Mouse (Mus musculus) right cerebral cortex, postnatal 10 days (tissue): Measurements from ENCODE around the gene Gstm5.

Experiments used
- DNase-seq, 2 experiments: peaks; one replicate each; pipeline ENCODE4 v3.0.0; 2021; ENCODE audit warnings: low spot score in 2 of 2

Gstm5 gene

GRCm38 (mm10) chr3:107931670-107932069 is 36.0 kb downstream of the Gstm5 start, which contains the start of gene Gstm7:
Gstm7 (minus strand) TSS chr3:107931817.
- DNase-seq, result peak; percentile 98

GRCm38 (mm10) chr3:107932128-107932527 is 36.5 kb downstream of the Gstm5 start:
- no peak for DNase-seq

GRCm38 (mm10) chr3:107935268-107935667 is 39.6 kb downstream of the Gstm5 start:
- DNase-seq, result no peak

GRCm38 (mm10) chr3:107935888-107936287 is 40.3 kb downstream of the Gstm5 start:
- DNase-seq, result no peak

GRCm38 (mm10) chr3:107939403-107939802 is 43.8 kb downstream of the Gstm5 start:
- DNase-seq, result peak; percentile 50 to 59

- DNase-seq, result peak; percentile 57 to 82
These were observed 44.2 kb downstream of the Gstm5 start for GRCm38 (mm10) chr3:107939830-107940229.

GRCm38 (mm10) chr3:107940524-107940923 is 44.9 kb downstream of the Gstm5 start:
- peak in 1 of 2 experiments; percentile 54 for DNase-seq

GRCm38 (mm10) chr3:107941261-107941660 is 45.6 kb downstream of the Gstm5 start:
- no peak for DNase-seq

GRCm38 (mm10) chr3:107943239-107943990 is 47.8 kb downstream of the Gstm5 start, which contains the start of gene Gstm6:
Gstm6 (minus strand) TSS chr3:107943749.
- peak; percentile 61 to 72 for DNase-seq

GRCm38 (mm10) chr3:107945729-107946128 is 50.1 kb downstream of the Gstm5 start:
- DNase-seq, result no peak
